Mouse (Mus musculus) mature B cell (primary cell): ENCODE measurements around the gene Aqp5.

Experiments
- in situ Hi-C: fragments of 300-500 bp; cut with MboI; formaldehyde crosslinking; loops from 2 replicates; pipeline ENCODE4 v1.14.3; 2019

Gene Aqp5

DNA sequence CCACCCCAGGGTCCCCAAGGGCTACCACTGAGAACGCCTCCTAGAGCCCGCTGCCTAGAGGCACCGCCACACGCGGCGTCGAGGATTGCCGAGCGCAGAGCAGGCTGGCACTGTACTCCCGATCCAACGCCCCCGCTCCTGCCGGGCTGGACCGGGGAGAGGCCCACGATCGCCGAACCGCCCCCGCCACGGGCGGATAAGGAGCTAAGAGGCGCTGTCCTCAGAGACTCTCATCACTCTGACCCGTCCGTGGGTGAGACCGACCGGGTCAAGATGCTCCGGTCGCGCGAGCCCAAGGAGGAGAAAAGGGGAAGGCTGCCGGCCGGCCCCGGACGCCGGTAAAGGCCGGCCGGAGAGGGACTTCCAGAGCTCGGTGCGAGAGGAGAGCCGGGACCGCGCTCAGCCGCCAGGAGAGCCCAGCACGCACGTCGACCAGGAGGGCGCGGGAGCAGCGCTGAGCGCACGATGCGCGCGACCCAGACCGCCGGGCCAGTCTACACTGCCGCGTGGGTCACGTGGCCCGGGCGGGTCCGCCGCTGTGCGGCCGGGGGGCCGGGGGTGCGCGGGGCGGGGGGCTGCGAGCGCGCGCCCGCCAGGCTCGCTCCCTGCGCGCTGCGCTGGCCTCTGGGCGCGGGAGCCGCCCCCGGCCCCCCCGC is at the start of gene Aqp5:
Gene Aqp5 (plus strand): TSS at position 354 of the 656 bp plus-strand sequence.
- in situ Hi-C loops, result no loop called here

DNA sequence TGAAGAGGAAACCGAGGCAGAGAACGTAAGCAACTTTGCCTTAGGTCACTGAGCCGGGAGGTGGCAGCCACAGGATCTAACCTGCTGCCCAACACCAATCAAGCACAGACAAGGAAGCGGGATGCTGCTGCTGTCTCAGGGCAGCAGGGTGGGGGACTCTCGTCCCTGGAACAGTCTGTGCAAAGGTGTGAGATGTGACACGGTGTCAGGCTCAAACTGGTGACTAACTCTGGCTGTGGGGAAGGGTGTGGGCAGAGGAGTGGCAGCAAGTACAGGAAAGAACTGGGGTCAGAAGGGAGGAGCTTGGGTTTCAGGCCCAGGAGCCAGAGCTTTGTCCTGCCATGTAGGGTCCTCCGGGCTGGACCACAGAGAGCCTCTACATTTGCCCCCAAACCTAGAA is 46.5 kb upstream of the Aqp5 start:
- in situ Hi-C loops, result no loop called here

GRCm38 (mm10) chr15:99546596-99546995 is 44.0 kb upstream of the Aqp5 start:
- in situ Hi-C loops, result no loop called here

GRCm38 (mm10) chr15:99547732-99548131 is 42.9 kb upstream of the Aqp5 start:
- in situ Hi-C loops, result no loop called here

GRCm38 (mm10) chr15:99549901-99550300 is 40.7 kb upstream of the Aqp5 start:
- in situ Hi-C loops, result no loop called here

GRCm38 (mm10) chr15:99553767-99554166 is 36.8 kb upstream of the Aqp5 start:
- in situ Hi-C loops, result no loop called here

DNA sequence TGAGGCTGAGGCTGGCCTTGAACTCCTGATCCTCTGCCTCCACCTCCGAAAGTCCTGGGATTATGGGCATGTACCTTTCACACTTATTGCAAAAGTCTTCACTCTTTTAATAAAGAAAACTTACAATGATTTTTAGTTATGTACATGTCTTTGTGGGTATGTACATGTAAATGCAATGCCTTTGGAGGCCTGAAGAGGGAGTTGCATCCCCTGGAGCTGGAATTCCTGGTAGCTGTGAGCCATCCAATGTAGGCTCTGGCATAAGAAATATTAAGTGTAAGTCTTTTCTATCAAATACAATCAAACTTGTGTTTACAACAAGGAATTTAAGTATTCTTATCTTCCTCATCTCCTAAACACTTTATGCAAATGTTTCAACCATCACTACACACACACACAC is 31.6 kb upstream of the Aqp5 start:
- in situ Hi-C loops, result no loop called here

DNA sequence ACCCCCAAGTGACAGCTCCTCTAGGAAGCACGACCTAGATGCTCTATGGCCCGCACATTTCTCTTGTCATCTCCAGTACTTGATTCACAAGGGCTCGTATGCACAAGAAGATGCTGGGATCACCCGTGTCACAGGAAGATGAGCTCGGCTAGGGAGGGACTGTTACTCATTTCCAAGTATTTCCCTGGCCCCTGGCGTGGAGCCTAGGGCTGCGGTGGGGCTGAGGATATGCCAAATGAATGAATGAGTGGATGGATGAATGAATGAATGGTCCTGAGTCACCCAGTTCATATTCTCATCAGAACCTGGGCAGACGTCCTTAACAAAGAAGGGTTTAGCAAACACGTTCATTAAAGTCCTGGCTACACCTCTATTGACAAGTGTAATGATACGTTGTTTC is 30.3 kb upstream of the Aqp5 start:
- in situ Hi-C loops, result no loop called here

DNA sequence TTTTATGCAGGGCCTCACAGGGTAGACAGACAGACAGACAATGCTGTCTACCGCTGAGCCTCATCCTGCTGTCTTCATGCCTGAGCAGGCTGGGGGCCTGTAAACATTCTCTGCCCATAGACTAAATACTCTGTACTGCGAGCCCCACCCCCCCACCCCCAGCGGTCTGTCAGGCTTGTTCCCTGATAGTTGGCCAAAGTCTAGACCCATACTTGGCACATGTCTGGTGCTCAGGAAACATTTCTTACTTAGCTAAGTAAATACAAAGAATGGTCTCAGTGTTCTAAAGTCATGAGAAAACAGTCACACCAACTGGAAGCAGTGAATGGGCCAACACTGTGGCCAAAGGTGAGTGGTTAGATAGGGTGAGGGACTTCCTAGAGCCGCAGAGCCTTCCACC is 23.2 kb upstream of the Aqp5 start:
- in situ Hi-C loops, result no loop called here

- in situ Hi-C loops, result no loop called here
Observed at GRCm38 (mm10) chr15:99568682-99569081, 21.9 kb upstream of the Aqp5 start.

GRCm38 (mm10) chr15:99569123-99569522 is 21.5 kb upstream of the Aqp5 start:
- in situ Hi-C loops, result no loop called here

- in situ Hi-C loops, result no loop called here
Observed at GRCm38 (mm10) chr15:99578802-99579485, 11.6 kb upstream of the Aqp5 start, which contains the start of gene Aqp2. TSS of gene Aqp2 (plus strand) at chr15:99579055.

GRCm38 (mm10) chr15:99583463-99584344 is 6.9 kb upstream of the Aqp5 start:
- in situ Hi-C loops, result no loop called here

DNA sequence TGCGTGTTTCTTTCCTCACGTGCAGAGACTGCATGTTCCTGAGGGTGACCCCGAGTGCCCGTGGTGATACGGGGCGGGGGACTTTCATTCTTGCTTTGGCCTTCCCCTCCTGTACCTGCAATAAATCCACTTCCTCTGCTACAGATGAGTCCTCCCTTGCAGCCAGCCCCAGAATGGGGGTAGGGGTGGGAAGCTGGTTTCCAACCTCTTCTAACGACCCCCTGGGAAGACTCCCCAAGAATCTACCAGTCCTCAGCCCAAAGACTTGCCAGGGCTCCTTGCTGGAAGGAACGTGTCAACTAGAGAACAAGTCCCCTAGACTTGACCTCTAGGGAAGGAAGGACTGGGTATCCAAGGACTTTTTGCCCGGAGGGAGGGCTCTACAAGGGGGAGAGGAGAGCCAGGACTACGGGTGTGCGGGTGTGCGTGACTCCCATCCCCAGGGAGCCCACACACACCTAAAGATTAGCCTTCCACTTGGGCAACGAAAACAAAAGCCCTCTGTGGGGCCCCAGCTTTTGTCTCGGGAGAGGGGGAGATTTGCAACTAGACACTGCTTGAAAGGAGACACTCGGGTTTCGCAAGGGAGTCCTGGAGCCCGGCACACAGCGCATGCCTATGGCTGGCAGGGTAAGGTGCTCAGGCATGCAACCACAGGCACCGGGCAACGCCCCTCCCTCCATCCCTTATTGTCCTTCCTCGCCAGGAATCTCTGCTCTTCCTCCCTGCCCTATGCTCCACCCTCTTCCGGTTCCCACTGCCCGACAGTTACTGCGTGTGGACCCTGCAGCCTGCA is 6.0 kb upstream of the Aqp5 start:
- in situ Hi-C loops, result no loop called here

GRCm38 (mm10) chr15:99585741-99586140 is 4.8 kb upstream of the Aqp5 start:
- in situ Hi-C loops, result no loop called here

GRCm38 (mm10) chr15:99586525-99586924 is 4.1 kb upstream of the Aqp5 start:
- in situ Hi-C loops, result no loop called here

DNA sequence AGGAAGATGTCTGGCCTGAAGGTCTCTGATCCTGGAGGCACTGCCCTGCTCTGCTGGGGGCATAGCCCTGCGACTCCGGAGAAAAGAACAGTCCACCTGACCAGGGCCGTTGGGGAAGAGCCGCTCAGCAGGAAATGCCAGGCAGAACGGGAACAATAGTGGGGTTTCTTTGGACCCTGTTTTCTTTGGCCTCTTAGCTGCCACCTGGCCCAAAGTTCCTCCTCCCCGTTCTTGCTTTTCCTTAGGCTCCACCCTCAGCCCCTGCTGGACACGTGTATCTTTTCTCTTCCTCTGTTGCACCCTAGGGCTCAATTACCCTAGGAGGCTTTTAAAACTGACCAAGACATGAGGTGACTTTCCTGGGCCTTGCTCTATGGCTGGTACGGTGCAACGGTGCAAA is 1.3 kb upstream of the Aqp5 start:
- in situ Hi-C loops, result no loop called here

GRCm38 (mm10) chr15:99589704-99590103 is 878 bp upstream of the Aqp5 start:
- in situ Hi-C loops, result no loop called here

DNA sequence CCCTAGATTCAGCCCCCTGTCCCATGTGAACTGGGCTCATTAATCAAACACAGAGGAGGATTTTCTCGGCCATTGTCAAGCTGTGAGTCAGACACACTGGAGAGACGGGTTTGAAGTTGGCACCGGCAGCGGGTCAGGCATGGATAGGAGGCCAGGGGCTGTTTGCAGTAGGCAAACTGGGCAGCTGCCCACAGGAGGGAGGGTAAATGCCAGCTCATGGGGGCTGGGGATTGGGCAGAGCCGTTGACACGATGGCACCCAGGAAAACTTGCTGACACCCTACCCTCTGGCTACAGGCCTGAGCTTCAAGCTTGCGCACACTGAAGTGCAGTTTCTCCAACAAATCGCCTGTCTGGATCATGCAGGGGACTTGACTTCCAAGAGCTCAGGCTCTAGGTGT is 1.6 kb downstream of the Aqp5 start:
- in situ Hi-C loops, result no loop called here

DNA sequence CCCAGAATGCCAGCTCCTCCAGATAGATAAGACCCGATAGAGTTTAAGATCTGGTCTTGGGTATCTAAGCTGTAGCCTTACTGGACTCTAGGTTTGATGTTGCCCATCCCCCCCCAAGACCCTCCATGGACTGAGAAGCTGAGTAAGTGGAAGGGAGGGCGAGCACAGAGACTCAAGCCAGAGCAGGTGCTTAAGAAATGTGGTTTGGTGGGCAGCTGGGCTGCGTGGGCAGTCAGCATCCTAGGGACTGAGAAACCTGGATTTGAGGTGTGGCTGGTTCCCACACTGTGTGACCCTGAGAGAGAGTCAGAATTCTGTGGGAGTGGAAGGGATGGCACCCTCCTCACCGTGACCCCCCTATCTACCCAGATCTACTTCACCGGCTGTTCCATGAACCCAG is 2.3 kb downstream of the Aqp5 start:
- in situ Hi-C loops, result no loop called here

DNA sequence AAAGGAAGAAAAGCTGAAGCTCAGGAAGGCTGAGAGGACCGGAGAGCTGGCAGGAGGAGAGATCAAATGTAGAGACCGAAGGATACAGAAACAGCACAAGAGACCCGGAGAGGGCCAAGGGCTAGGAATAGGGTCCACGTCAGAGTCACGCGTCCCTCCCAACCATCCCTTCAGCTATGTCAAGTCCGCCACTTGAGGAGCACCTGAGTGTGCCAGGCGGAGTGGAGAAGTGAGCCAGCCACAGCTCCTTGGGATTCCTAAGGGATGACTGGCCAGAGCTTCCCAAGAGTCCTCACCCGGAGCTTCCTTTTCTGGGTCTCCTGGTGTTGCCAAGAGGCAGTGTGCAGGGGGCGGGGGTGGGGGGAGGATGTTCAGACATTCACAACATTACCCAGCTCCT is 4.4 kb downstream of the Aqp5 start:
- in situ Hi-C loops, result no loop called here
